Comparison of ENCODE assay signal across 15 mouse cellular contexts in genomic region chr6:94780621-94781020, GRCm38 (mm10).
"Had no signal": no experiment of that assay in that cellular context is flagged by ENCODE, and none has a peak within 500 bp of the region (broad histone marks: within the 10 kb centered on the region; RNA-seq: fewer than 3 reads in every experiment).

No protein-coding gene starts in this region.

- H3K9ac ChIP-seq: liver, embryonic 13.5 days; lung, embryonic 14.5 days; midbrain, embryonic 12.5 days; midbrain, embryonic 15.5 days; neural tube, embryonic 13.5 days; stomach, embryonic 15.5 days had no signal

- DNase-seq: kidney, adult 18-20 months; layer of hippocampus, postnatal 36 days; liver, embryonic 13.5 days; lung, embryonic 14.5 days; retina, postnatal 1 day; right cerebral cortex, postnatal 25 days; spleen, adult 18-20 months; thymus, postnatal 25 days had no signal

- H3K4me1 ChIP-seq: midbrain, embryonic 15.5 days; neural tube, embryonic 13.5 days had no signal

- H3K4me3 ChIP-seq: left cerebral cortex, adult 2 months; liver, embryonic 13.5 days; midbrain, embryonic 12.5 days; midbrain, embryonic 15.5 days; myocyte; neural tube, embryonic 13.5 days; stomach, embryonic 15.5 days had no signal

- H3K36me3 ChIP-seq: liver, embryonic 13.5 days; midbrain, embryonic 12.5 days; midbrain, embryonic 15.5 days; neural tube, embryonic 13.5 days; stomach, embryonic 15.5 days had no signal

- H3K9me3 ChIP-seq: liver, embryonic 13.5 days; midbrain, embryonic 12.5 days; midbrain, embryonic 15.5 days; neural tube, embryonic 13.5 days; stomach, embryonic 15.5 days had no signal

- ATAC-seq: midbrain, embryonic 15.5 days had no signal

- H3K27me3 ChIP-seq: midbrain, embryonic 12.5 days; midbrain, embryonic 15.5 days; neural tube, embryonic 13.5 days; stomach, embryonic 15.5 days had no signal

- H3K4me2 ChIP-seq: liver, embryonic 13.5 days; lung, embryonic 14.5 days; midbrain, embryonic 12.5 days; midbrain, embryonic 15.5 days; neural tube, embryonic 13.5 days; stomach, embryonic 15.5 days had no signal

- H3K27ac ChIP-seq: left cerebral cortex, adult 2 months; liver, embryonic 13.5 days; macrophage; midbrain, embryonic 12.5 days; midbrain, embryonic 15.5 days; neural tube, embryonic 13.5 days had no signal
